Mouse (Mus musculus) 416B (cell line): ENCODE results near the gene Cmss1.

Source experiments
- DNase-seq: peaks from one replicate; pipeline ENCODE4 v3.0.0; 2011; ENCODE audit warnings: low read depth

Gene Cmss1

GRCm38 (mm10) chr16:57558258-57558657 is 48.4 kb downstream of the Cmss1 start:
- no peak for DNase-seq

GRCm38 (mm10) chr16:57556244-57556643 is 50.4 kb downstream of the Cmss1 start:
- DNase-seq, result peak; percentile 40

GRCm38 (mm10) chr16:57555667-57556066 is 51.0 kb downstream of the Cmss1 start:
- DNase-seq, result no peak

GRCm38 (mm10) chr16:57554886-57555400 is 51.7 kb downstream of the Cmss1 start:
- no peak for DNase-seq

DNA sequence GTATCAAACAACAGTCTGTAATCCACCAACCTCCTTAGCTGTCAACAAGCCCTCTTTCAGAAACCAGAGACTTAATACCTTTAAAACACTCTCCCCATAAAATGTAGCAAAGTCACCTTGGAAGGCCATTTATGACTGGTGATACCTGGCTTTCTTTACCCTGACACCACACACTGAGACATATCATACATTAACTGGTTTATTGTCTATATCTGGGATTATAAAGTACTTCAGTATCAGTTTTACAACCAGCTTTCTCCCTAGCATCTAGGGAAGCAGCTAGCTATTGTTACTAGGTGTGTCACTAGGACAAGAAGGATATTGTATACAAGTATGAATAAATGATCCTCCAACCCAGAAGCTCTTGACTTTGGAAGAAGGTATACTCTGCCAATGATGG is 53.4 kb downstream of the Cmss1 start:
- DNase-seq, result no peak

- DNase-seq, result no peak
These were observed 54.0 kb downstream of the Cmss1 start for GRCm38 (mm10) chr16:57552709-57553108.

DNA sequence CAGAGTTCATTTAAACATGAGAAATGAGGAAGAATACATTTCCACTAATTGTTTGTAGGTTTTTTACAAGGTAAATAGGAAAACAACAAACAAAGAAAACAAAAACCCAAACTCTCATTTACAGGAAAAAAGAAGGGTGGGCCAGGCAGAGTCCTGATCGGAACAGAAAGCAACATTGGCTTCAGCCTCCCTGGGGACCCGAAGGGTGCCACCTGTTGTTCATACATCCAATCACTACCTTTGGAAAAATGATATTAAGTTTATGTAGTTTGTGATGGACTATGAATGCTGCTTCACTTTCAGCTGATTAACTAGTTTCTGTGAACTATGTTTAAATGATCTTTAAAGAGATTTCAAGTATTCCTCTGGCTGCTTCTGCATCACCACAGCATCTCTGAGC is 55.0 kb downstream of the Cmss1 start:
- peak; percentile 37 for DNase-seq

DNA sequence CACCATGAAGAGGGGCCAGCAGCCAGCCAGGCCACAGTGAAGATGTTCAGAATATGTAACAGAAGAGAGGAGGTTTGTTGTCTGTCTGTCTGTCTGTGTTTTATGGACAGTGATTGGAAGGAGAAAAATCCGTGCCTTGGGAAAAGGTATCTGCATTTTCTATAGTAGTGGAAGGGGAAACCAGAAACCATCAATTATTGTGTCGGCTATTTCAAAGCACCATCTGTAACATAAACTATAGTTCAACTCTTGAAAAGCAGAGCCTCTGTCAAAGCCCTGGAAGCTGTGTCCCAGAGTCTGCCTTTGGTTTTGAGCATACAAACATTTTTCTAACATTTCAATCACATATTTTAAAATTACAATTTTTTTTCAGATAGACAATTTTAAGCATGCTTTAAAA is 55.8 kb downstream of the Cmss1 start:
- no peak for DNase-seq

- DNase-seq, result peak; percentile 71
These were observed 56.6 kb downstream of the Cmss1 start for GRCm38 (mm10) chr16:57550088-57550487.

- peak; percentile 71 for DNase-seq
These were observed 57.3 kb downstream of the Cmss1 start for GRCm38 (mm10) chr16:57549061-57550037.

GRCm38 (mm10) chr16:57548608-57549007 is 58.1 kb downstream of the Cmss1 start:
- no peak for DNase-seq

DNA sequence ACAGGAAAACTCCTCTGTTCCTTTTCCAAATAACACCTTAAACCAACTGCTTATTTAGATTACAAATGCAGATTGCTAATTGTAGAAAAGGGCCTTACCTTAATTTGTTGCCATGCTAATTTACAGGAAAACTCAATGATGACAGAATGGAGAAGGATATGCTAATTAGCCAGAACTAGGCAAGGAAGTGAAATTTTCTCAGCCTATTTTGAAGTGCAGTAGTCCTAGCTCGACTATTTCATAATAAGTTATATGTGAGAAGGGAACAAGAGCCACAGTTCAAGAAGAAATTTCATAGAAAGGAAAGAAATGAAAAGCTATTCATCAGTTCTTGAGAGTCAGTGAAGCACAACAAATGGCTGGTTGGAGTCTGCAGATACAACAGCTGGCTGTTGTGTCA is 60.3 kb downstream of the Cmss1 start:
- DNase-seq, result no peak

- DNase-seq, result no peak
These were observed 62.2 kb downstream of the Cmss1 start for GRCm38 (mm10) chr16:57544441-57544840.

DNA sequence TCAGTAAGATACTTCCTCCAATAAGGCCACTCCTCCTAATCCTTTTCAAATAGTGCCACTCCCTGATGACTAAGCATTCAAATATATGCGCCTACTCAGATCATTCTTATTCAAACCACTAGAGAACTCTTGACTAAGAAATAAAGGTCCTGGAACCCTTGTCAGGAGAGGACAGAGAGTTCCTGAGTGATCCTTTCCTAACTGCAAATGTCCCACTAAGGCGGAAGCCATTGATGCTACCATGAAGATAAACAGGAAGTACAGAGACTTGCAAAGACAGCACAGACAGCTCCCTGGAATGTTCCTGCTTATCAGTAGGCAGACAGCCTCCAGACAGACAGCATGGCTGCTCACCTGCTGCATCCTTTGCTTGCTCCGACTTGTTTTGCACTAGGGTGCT is 63.4 kb downstream of the Cmss1 start:
- no peak for DNase-seq

DNA sequence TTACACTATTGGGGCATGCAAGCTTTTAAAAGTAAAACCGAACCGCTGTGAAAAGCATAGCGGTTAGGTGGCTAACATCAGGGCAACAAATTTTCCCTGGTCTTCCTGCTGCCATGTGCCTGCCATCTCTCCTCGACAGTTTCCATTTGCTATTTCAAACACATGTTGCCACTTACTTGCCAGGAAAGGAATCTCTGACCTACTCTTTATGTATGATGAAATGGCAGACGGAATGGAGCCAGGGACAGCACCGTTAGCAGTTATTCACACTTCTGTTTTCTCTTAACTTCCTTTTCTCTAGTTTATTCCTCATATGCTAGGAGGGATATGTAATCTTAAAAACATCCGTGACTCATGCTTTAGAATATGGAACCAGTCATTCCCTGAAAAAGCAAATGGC is 70.2 kb downstream of the Cmss1 start:
- peak; percentile 48 for DNase-seq

- DNase-seq, result peak; percentile 66
These were observed 71.9 kb downstream of the Cmss1 start for GRCm38 (mm10) chr16:57534811-57535210.

GRCm38 (mm10) chr16:57534365-57534764 is 72.3 kb downstream of the Cmss1 start:
- peak; percentile 53 for DNase-seq

DNA sequence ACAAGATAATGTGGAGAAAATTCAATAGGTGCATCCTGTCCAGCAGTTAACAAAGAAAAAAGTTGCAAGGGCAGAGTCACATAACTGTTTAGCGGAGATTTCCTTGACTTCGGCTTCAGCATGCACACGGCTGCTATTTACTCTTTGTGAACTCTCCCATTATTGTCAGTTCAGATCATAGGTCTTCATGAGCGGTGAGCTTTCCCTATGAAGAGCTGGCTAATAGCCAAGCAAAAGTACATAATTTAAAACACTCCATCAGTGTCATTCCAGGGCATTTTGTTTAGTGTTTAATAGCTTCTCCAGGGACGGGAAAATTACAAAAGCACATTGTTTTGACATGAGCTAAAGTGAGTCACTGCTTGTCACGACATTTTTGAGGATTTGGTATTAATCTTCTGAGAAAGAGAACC is 74.6 kb downstream of the Cmss1 start:
- DNase-seq, result no peak

DNA sequence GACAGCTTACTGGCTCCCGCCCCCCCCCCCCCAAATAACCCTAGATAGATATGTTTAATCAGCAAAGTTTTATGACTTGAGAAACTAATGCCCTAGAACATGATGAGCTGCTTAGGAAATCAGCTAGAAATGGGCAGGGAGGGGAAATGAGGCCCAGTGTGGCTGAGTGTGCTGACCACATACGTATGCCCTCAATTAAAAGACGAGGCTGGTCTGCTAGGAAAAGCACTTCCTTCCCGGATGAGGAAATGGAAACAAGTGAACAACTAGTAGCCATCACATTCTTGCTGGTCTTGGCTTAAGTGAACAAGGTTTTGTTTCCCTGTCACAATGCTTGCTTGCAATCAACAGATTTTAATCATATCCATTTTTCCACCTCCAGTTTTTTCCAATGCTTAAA is 76.1 kb downstream of the Cmss1 start:
- DNase-seq, result peak; percentile 42

GRCm38 (mm10) chr16:57528457-57528856 is 78.2 kb downstream of the Cmss1 start:
- DNase-seq, result no peak

DNA sequence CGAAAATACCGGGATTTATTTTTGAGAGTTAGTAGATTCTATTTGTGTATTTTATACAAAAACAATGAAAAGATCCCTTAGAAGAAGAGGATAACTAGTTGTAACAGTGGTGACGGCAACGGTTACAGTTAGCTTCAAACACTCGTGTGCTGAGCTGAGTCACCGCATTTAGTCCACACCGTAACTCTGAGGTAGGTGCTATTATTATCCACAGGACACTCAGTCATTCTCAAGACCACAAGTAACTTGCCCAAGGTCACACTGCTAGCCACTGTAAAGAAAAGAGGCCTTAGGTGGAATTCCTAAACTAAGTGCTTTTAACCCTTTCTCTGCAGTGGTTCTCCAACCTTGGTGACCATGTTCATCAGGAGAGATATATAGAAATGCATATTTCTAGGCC is 79.8 kb downstream of the Cmss1 start:
- peak; percentile 80 for DNase-seq

DNA sequence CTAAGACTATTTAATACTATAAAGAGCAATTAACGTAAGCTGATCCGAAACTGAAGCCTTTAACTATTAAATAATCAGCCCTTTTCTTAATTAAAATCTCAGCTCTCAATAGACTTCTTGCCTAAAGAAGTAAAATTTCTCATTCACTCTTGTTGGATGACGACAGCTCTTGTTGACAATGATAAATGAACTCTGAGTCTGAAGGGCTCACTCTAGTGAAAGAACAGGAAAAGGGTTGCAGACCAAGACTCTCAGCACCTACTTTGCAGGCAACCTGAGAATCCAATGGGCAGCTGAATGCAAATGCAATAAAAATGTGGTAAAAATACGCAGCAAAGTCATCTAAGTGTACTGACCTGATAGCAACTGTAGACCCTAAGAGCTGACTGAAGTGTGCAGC is 81.2 kb downstream of the Cmss1 start:
- no peak for DNase-seq

DNA sequence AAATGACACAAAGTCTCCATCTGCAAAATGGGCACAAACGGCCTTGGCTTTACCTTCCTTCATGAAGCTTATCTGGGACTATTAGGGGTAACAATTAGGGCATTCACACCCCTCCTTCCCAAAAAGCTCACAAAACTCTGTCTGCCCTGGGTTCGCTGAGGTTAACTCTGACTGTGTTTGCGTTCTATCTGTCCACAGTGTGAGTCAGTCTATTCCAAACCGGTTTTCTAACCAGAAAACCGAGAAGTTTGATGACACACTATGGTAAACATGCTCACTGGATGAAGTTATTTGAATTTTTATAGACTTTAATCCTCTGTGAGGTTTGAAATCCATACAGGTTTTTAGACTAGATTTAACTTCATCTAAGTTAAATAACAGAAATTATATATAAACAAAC is 81.6 kb downstream of the Cmss1 start:
- DNase-seq, result no peak

- no peak for DNase-seq
These were observed 91.0 kb downstream of the Cmss1 start for GRCm38 (mm10) chr16:57515636-57516035.
